ENCODE assay signal across 24 mouse cellular contexts in the genomic region with DNA sequence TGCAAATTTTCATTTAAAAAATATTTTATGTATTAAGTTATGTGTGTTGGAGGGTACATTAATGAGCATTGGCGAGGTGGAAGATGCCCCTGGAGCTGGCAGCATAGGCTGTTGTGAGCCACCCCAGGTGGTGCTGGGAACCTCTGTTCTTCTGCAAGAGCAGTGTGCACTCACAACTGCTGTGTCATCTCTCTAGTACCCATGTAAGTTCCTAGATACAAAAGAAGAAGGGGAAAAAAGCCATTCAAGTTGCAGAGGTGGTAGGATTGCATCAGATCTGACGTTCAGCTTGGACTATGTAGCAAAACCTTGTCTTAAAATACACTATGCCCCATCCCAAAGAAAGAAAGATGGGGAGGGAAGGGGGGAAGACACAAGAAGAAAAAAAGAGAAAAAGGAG.
DNase-seq lines count a peak whose midpoint lies in the region; ATAC-seq lines count a peak whose summit lies in the region.
"Had no signal": no experiment of that assay in that cellular context is flagged by ENCODE, and none has a peak within 500 bp of the region (broad histone marks: within the 10 kb centered on the region; RNA-seq: fewer than 3 reads in every experiment).

No protein-coding gene starts in this region.

- peak; percentile 56 for DNase-seq in 416B (ENCODE audit: low read depth)
- DNase-seq in right cerebral cortex, postnatal 36 days (ENCODE audit: low spot score in 2 of 2), result no peak
- DNase-seq: adrenal gland, adult 2 months; adrenal gland, postnatal 25 days; cerebellum, adult 11-12 months; cerebellum, adult 8-10 months; cerebellum, postnatal 10 days; cerebellum, postnatal 36 days; forebrain, postnatal 0 days; gastrocnemius, postnatal 25 days; heart, adult 11 months; heart, postnatal 36 days had no signal

- no peaks in the 10 kb centered on the region for H3K36me3 ChIP-seq in hindbrain, embryonic 13.5 days
- H3K36me3 ChIP-seq in hindbrain, embryonic 12.5 days, result no peaks in the 10 kb centered on the region
- no peaks in the 10 kb centered on the region for H3K36me3 ChIP-seq in liver, embryonic 12.5 days
- H3K36me3 ChIP-seq: embryonic facial prominence, embryonic 12.5 days; embryonic facial prominence, embryonic 15.5 days; hindbrain, embryonic 10.5 days; hindbrain, embryonic 15.5 days had no signal

- no peaks in the 10 kb centered on the region for H3K27me3 ChIP-seq in hindbrain, embryonic 13.5 days
- H3K27me3 ChIP-seq in hindbrain, embryonic 12.5 days, result no peaks in the 10 kb centered on the region
- H3K27me3 ChIP-seq in liver, embryonic 12.5 days (replicated peaks), result no peaks in the 10 kb centered on the region
- H3K27me3 ChIP-seq: embryonic facial prominence, embryonic 12.5 days; embryonic facial prominence, embryonic 15.5 days; hindbrain, embryonic 15.5 days had no signal

- H3K4me2 ChIP-seq in hindbrain, embryonic 13.5 days, result no peak overlapping the region
- H3K4me2 ChIP-seq in hindbrain, embryonic 12.5 days (replicated peaks), result no peak overlapping the region
- no peak overlapping the region for H3K4me2 ChIP-seq in liver, embryonic 12.5 days
- H3K4me2 ChIP-seq: embryonic facial prominence, embryonic 12.5 days; embryonic facial prominence, embryonic 15.5 days; heart, embryonic 11.5 days had no signal

- 91% methylated on average over 2 of the region's 2 CpGs for WGBS in hindbrain, embryonic 13.5 days
- WGBS in hindbrain, embryonic 12.5 days, result 84% methylated on average over 2 of the region's 2 CpGs
- 60% methylated on average over 2 of the region's 2 CpGs for WGBS in liver, embryonic 12.5 days (ENCODE audit: insufficient replicate concordance)

- H3K4me1 ChIP-seq in hindbrain, embryonic 13.5 days (replicated peaks), result peaks cover 36% of the 10 kb centered on the region
- H3K4me1 ChIP-seq in hindbrain, embryonic 12.5 days, result peaks cover 7% of the 10 kb centered on the region; the same call in 1 of the 2 replicates
- no peaks in the 10 kb centered on the region for H3K4me1 ChIP-seq in liver, embryonic 12.5 days
- H3K4me1 ChIP-seq: embryonic facial prominence, embryonic 12.5 days had no signal

- no peak overlapping the region for H3K9ac ChIP-seq in hindbrain, embryonic 13.5 days
- no peak overlapping the region for H3K9ac ChIP-seq in hindbrain, embryonic 12.5 days
- no peak overlapping the region for H3K9ac ChIP-seq in liver, embryonic 12.5 days
- H3K9ac ChIP-seq: embryonic facial prominence, embryonic 12.5 days; embryonic facial prominence, embryonic 15.5 days; hindbrain, embryonic 15.5 days had no signal

- H3K27ac ChIP-seq in hindbrain, embryonic 13.5 days, result 0 out of 2 replicates have a peak overlapping the region, but pooled peaks have one; percentile 52
- H3K27ac ChIP-seq in hindbrain, embryonic 12.5 days, result no peak overlapping the region
- no peak overlapping the region for H3K27ac ChIP-seq in liver, embryonic 12.5 days
- H3K27ac ChIP-seq: embryonic facial prominence, embryonic 12.5 days; embryonic facial prominence, embryonic 15.5 days; hindbrain, embryonic 10.5 days had no signal

- no peak overlapping the region for H3K4me3 ChIP-seq in hindbrain, embryonic 13.5 days
- H3K4me3 ChIP-seq in hindbrain, embryonic 12.5 days, result no peak overlapping the region
- no peak overlapping the region for H3K4me3 ChIP-seq in liver, embryonic 12.5 days
- H3K4me3 ChIP-seq: embryonic facial prominence, embryonic 12.5 days; embryonic facial prominence, embryonic 15.5 days; hindbrain, embryonic 10.5 days; hindbrain, embryonic 15.5 days had no signal

- no peak for ATAC-seq in hindbrain, embryonic 13.5 days (ENCODE audit: low FRiP score)
- ATAC-seq in hindbrain, embryonic 12.5 days (ENCODE audit: low FRiP score), result no peak
- peak; percentile 21 for ATAC-seq in granulocyte monocyte progenitor cell, adult 5-6 weeks (replicated peaks; ENCODE audit: poor library complexity, severe bottlenecking)
- ATAC-seq in megakaryocyte progenitor cell, adult 5-6 weeks (replicated peaks; ENCODE audit: poor library complexity), result 0 out of 2 replicates have a peak, but pooled peaks have one; percentile 29
- no peak for ATAC-seq in liver, embryonic 12.5 days
- ATAC-seq: CD4-positive, CD25-positive, alpha-beta regulatory T cell, adult 4 months; forebrain, embryonic 14.5 days; forebrain, postnatal 0 days had no signal

- H3K9me3 ChIP-seq in hindbrain, embryonic 13.5 days, result no peaks in the 10 kb centered on the region
- no peaks in the 10 kb centered on the region for H3K9me3 ChIP-seq in hindbrain, embryonic 12.5 days (replicated peaks)
- no peaks in the 10 kb centered on the region for H3K9me3 ChIP-seq in liver, embryonic 12.5 days (replicated peaks)
- H3K9me3 ChIP-seq: embryonic facial prominence, embryonic 12.5 days; embryonic facial prominence, embryonic 15.5 days; hindbrain, embryonic 10.5 days; hindbrain, embryonic 15.5 days had no signal

Comparison
In these comparisons a context has a peak if more than half of its experiments do, and no peak if none do; other contexts are left out.
1. ATAC-seq: peak in granulocyte monocyte progenitor cell, adult 5-6 weeks (single experiment) and megakaryocyte progenitor cell, adult 5-6 weeks (single experiment); none in hindbrain, embryonic 13.5 days (single experiment), hindbrain, embryonic 12.5 days (single experiment) and liver, embryonic 12.5 days (single experiment).